Mouse (Mus musculus) ZHBTc4 (cell line): ENCODE measurements around the gene Dguok.

ENCODE experiments used
- DNase-seq: peaks from one replicate; pipeline ENCODE4 v3.0.0-alpha.2; 2011; ENCODE audit warnings: low read depth, low spot score

The Dguok gene

DNA sequence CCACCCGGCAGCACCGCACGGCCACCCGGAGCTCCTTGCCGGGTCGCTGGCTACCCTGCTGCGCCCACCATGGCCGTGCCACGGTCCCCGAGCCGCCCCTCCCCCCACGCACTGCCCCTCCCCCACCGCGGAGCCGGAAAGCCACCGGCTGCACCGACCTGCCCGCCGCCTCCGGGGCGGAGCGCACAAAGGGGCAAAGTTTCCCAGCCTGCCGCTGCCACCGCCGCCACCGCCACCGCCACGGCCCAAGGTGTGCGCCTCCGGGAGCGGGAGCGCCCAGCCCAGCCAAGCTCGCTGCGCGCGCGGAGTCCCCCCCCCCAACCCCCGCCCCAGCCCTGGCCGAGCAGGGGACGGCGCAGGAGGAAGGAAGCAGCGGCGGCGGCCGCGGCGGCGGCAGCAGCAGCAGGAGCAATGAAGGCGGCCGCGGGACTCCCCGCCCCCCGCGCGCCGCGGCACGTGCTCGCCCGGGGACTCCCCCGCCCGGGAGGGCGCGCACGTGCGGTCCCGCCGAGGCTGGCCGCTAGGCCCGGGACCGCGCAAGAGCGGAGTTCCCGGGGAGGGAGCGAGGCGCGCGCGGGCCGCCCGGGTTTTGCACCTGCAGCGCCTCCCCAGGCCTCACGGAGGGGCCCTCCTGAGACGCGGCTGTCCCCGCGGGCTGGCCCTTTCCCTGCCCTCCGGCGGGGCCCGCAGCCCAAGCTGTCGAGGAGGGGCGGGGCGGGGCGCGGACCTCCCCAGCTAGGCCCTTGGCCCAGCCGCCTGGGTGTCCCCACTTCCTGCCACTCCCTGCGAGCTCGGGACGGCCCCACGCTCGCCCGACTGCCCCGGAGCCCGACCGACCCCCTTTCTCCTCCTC, 50.4 kb downstream of the Dguok start:
- DNase-seq: peak; percentile 64

DNA sequence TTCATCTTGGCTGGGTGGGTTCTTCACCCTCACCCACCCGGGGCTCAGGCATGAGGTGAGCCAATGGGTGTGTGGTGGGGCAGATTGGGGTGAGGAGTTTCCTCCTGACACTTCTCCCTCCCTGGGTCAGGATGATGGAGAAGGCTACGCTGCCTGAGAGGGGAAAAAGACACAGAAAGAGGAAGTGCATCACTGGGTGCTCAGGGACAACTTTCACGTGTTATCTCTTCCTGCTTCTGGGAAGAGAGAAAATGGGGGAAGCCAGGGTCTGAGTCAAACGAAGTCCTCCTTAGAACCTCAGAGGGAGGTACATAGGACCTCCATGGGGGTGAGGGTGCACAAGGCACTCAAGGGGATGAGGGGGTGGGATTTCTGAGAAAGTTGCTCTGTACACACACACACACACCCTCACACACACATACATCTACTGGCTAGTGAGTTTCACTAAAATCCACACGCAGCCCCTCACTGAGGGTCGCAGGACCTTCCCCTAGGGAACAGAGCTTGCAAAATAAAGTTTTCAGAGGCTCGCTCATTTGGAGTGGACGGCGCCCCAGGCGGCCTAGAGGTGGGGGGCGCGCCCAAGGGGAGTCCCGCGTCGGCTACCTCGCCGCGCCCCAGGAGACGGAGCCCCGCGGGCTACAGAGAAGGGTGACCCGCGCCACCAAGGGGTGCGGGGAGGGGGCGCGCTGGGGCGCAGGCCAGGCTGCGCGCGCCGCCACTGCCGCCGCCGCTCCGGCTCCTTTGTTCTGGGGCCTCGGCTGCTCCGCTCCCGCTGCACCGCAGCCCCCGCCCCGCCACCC, 51.2 kb downstream of the Dguok start:
- DNase-seq: peak; percentile 20

GRCm38 (mm10) chr6:83453706-83454105, 53.1 kb downstream of the Dguok start:
- DNase-seq: peak; percentile 35

GRCm38 (mm10) chr6:83450451-83451303, 56.1 kb downstream of the Dguok start:
- no peak for DNase-seq

DNA sequence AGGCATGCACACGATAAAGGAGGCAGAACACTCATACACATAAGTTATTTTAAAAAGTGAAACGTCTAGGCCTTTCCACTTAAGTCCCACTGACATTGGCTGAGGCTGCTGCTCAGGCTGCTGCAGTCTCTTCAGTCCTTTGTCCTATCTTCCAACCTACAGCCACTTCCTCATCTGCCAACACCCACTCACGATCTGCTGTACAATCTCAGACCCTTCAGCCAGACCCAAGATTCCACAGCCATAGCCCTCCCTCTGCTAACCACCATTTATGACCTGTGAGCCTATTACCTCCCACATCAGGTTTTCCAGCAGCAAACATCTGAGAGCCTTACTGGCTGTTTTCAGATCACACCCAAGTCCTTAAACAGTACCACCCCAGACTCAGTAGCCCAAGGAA, 57.3 kb downstream of the Dguok start:
- no peak for DNase-seq

- no peak for DNase-seq
Measured at GRCm38 (mm10) chr6:83448911-83449310, 57.9 kb downstream of the Dguok start.

DNA sequence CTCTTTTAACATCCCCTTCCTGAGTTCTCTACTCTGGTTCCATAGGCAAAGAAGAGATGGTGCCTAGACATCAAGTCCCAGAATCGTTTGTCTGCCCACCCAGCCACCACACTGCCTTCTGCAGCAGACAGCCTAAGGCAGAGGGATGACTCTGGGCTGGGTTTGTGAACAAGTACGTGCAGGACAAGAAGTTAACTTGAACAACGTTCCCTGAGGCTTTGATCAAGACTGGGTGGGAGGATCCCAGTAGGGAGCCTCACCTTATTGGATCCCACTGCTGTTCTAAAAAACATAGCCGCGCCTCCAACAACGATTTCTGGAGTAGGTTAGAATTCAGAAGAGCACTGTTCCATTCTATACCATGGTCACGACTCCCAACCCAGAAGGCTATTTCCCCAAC, 59.7 kb downstream of the Dguok start:
- no peak for DNase-seq

- DNase-seq: no peak
Measured at GRCm38 (mm10) chr6:83445796-83446195, 61.0 kb downstream of the Dguok start.

DNA sequence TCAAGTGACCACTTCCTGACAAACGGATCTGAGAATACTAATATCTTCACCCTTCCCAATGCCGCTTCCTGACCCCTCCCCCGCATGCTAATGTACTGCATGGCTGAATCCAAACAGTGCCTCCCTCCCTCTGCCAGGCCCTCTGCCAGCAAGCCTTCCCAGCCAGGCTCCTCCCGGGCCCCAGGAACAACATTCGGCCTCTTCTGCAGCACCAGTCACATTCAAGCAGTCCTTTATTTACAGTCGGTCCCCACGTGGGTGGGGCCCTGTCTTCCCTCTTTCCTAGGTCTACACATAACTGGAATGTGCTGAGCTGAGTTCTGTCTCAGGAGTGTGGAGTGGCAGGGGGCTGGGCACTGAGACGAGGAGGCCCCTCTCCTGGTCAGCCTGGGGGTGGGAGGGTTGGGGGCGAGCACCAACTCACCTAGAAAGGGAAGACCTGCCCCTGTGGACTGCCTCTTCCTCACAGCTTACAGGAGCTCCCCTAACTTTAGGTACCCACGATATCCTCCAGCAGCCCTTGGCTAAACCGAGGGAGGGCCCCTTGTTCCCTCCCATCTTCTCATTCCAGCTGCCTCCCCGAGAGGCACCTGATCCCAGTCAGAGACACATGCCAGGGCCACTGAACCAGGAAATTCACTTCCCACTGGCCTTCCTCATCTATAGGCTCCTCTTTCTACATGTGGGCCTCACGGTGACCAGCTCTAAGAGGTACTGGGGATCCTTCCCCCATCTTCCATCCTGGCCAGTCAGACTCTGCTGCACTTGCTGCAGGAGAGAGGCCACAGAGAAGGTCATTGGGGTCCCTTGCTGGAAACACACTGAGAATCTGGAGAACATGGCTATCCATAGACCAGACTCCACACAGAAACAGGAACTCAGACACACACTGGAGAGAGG, 63.1 kb downstream of the Dguok start:
- no peak for DNase-seq

GRCm38 (mm10) chr6:83442639-83443038, 64.1 kb downstream of the Dguok start:
- no peak for DNase-seq

DNA sequence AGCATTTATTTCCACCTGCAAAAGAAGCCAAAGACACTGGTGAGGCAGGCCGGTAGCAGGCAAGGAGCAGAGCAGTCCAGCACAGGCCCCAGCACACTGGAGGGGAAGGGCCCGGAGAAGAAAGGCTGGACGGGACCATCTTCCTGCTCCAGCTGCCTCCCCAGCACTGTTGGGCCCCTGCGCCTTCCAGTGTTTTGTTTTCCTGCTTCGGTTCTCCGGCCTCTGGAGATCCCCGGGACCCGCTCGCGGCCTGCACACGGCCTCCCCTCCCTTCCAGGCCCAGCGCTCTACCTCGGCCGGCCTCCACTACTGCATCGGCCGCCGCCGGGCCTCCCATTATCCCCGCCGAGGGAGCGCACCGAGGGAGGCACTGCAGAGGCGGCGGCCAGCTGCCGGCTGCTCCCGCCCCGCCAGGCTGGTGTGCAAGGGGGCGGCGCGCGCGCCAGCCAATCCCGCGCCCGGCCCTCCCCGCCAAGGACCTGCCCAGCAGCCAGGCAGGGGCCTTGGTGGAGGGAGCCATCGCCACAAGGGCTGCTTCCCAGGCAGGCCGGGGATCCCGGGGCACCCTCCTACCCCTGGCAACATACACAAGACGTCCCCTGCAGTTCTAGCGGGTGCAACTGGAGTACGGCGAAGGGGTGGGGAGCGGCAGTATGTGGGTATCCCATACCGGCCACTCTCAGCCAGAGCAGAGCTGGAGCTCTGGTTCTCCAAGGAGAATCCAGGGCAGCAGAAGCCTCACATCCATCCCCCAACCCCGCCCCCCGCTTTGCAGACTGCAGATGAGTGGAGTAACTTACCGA, 65.3 kb downstream of the Dguok start:
- DNase-seq: peak; percentile 82

GRCm38 (mm10) chr6:83440510-83441258, 66.1 kb downstream of the Dguok start:
- DNase-seq: peak; percentile 51

- no peak for DNase-seq
Measured at GRCm38 (mm10) chr6:83440197-83440509, 66.6 kb downstream of the Dguok start.

GRCm38 (mm10) chr6:83439781-83440180, 67.0 kb downstream of the Dguok start:
- DNase-seq: no peak

- no peak for DNase-seq
Measured at GRCm38 (mm10) chr6:83439119-83439767, 67.5 kb downstream of the Dguok start.

DNA sequence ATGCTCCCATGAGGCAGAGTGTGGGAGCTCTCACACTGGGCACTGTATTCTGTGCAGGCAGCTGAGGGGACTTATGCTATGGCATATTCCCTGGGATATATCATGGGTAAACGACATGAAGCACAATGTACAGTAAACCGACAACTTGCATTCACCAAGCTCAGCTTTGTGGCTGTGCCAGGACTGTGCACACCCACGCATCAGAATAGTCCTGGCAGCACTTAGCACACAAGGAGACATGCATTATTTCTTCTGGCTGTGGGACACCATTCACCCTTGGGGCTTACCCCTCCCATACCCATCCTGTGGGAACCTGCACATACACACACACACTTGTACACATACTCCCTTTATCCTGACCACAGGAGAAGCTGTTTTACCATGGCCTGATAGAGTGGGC, 68.2 kb downstream of the Dguok start:
- no peak for DNase-seq

- DNase-seq: no peak
Measured at GRCm38 (mm10) chr6:83437802-83438201, 69.0 kb downstream of the Dguok start.

GRCm38 (mm10) chr6:83437225-83437624, 69.5 kb downstream of the Dguok start:
- no peak for DNase-seq

GRCm38 (mm10) chr6:83436547-83436946, 70.2 kb downstream of the Dguok start:
- DNase-seq: no peak
